Mouse (Mus musculus) liver, adult 10 weeks (tissue): ENCODE measurements around the gene Fstl5. TPM values are rescaled to one million over a fixed set of nuclear protein-coding genes. Genes with fewer than 3 reads are reported as not detected.

Experiments
- polyA plus RNA-seq: library from polyadenylated mRNA; stranded (reverse); fragments of 350-450 nt; fragmentation: Illumina TruSeq; extraction: RNeasy Lipid Tissue Mini Kit (QIAGEN cat#74804); gene quantifications from one replicate; pipeline ENCODE4 v1.2.3, GENCODE M21; 2014; ENCODE audit warnings: low read depth, low replicate concordance

The Fstl5 gene
- not detected for polyA plus RNA-seq

DNA sequence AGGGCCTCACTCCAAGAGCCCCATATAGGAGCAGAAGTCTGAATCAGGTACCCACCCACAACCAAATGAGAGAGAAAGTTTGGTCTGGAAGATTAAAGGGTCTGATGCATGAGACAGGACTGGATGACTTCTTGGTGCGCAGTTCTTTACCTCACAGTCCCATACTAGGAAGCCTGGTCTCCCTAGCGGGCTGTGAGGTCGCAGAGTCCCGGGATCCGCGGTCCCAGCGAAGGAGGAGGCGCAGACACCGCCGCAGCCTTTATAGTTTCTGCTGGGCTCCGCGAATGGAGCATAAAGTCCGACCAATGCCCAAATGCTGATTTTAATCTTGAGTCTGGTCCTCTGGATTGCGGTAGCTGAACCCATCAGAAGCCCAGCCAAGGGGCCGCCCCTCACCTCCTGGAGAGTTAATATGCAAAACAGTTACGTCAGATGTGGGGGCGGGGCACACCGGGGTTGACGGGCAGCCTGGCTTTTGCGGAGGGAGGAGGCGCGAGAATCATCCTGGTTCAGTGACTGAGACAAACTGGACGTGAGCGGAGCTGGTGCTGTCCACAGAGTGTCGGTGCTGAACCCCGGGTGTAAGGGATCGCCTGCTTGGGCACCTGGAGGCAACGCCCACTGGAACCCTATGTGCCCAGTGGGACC is at the start of gene Fstl5:
Gene Fstl5 (plus strand): TSS at position 211 of the 648 bp plus-strand sequence.

Other genes starting within 250 kb of the Fstl5 start
- 100 TPM for gene Golim4, start 117.3 kb upstream of the Fstl5 start, polyA plus RNA-seq